Mouse (Mus musculus) liver, adult 10 weeks (tissue): ENCODE results near the gene Sirt6. TPM values are rescaled to one million over a fixed set of nuclear protein-coding genes. Genes with fewer than 3 reads are reported as not detected.

Experiments used
- polyA plus RNA-seq: library from polyadenylated mRNA; stranded (reverse); fragments of 350-450 nt; fragmentation: Illumina TruSeq; extraction: RNeasy Lipid Tissue Mini Kit (QIAGEN cat#74804); gene quantifications from one replicate; pipeline ENCODE4 v1.2.3, GENCODE M21; 2014; ENCODE audit warnings: low read depth, low replicate concordance

Gene Sirt6
- 0.21 TPM for polyA plus RNA-seq

GRCm38 (mm10) chr10:81626994-81627835, at the start of gene Sirt6:
Gene Sirt6 (minus strand): TSS chr10:81627797.

DNA sequence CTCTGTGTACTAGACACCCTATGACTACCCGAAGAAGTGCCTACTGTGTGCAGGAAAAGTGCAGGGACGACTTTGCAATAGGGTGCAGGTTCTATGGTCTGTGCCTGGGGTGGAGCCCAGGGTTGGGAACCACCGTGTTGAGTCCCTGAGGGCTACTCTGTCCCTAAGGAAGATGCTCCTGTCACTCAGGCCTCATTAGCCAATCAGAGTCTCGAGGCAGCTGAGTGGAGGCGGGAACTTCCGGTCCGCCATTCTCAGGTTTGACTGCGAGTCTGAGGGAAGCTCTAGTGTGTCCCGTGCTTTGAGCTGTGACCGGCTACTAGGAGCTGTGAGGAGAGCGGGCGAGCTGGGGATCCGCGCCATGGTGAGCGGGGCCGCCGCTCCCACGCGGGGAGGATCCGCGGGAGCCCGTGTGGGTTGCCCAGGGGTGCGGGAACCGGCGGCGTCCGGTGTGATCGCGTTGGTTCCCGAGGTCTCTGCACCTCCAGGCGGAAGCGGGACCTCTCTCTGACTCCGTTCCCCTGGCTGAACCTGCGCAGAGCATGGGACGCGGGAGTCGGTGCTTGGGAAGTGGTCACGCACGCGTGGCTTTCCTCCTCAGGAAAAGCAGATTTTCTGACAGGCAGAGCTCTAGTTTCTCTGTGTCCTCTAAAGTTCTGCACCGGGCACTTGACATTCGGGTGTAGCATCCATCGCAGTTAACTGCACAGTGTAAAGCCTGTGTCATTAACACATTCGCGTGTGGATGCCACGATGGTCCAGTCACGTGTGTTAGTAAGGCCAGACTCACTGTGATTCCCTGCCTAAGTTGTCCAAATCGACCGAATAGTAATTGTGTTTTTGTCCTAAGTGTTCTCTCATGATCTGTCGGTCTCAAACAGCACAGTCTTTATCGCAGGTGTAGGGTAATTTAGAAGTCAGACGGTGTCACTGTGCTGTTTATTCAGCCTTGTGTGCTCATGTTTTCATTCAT, 21.5 kb upstream of the Sirt6 start, which contains the start of gene Gm10778:
TSS of gene Gm10778 (plus strand) at position 257 of the 973 bp plus-strand sequence.

GRCm38 (mm10) chr10:81628390-81628789, 793 bp upstream of the Sirt6 start, which contains the start of gene Ankrd24:
Gene Ankrd24 (plus strand): TSS chr10:81628540.

GRCm38 (mm10) chr10:81605974-81606751, 21.4 kb downstream of the Sirt6 start, which contains the start of gene BC025920:
Gene BC025920 (plus strand): TSS chr10:81606270.

GRCm38 (mm10) chr10:81600738-81601203, 26.8 kb downstream of the Sirt6 start, which contains the start of gene Tle6:
Gene Tle6 (minus strand): TSS chr10:81601073.

DNA sequence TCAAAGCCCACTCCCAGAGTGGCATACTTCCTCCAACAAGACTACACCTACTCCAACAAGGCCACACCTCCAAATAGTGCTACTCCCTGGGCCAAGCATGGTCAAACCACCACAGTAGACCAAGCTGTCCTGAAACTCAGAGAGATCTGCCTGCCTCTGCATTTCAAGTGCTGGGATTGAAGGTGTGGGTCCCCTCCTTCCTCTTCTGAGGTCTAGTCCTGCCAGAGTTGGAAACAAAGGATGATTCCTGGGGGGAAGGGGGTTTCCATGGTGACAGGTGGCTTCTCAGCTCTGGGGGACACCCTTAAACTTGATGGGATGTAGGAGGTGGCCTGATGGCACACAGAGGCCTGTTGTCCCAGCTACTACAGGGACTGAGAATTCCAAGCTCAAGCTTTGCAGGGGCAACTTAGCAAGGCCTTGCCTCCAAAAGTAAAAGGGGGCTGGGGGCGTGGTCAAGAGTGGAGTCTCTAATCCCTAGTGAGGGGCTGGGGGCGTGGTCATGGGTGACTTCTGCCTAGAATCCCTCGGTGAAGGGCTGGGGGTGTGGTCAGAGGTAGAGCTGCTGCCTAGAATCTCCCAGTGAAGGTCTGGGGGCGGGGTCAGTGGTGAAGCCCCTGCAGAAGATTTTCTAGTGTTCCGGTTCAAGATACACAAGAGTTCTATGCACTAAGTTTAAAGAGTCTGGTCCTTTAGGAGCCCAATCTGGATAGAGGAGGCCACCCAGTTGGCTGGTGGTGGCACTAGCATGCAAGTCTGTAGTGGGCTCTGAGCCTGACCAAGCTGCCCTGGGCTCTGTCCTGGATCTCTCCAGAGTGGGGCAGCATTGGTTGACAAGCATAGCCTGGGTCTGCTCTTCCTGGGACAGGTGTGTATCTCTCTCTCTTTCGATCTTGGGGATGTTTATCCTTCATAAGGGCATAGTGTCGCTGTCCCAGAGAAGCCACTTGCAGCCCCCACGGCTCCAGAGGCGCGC, 53.2 kb downstream of the Sirt6 start, which contains the start of gene Tle2:
TSS of gene Tle2 (plus strand) at position 481 of the 976 bp plus-strand sequence.

Other genes starting within 250 kb of the Sirt6 start
- gene Fzr1, start 249.3 kb downstream of the Sirt6 start, polyA plus RNA-seq, result 0.34 TPM
- not detected for gene Dohh, start 243.4 kb downstream of the Sirt6 start, polyA plus RNA-seq
- not detected for gene Gm48551, start 243.3 kb downstream of the Sirt6 start, polyA plus RNA-seq
- not detected for gene Gm48552, start 238.8 kb downstream of the Sirt6 start, polyA plus RNA-seq
- not detected for gene Smim24, start 234.7 kb downstream of the Sirt6 start, polyA plus RNA-seq
- 14.6 TPM for gene Nfic, start 172.2 kb downstream of the Sirt6 start, polyA plus RNA-seq
- not detected for gene Celf5, start 145.1 kb downstream of the Sirt6 start, polyA plus RNA-seq
- gene Ncln, start 131.4 kb downstream of the Sirt6 start, polyA plus RNA-seq, result 1.6 TPM
- gene S1pr4, start 127.7 kb downstream of the Sirt6 start, polyA plus RNA-seq, result not detected
- gene Gna15, start 103.6 kb downstream of the Sirt6 start, polyA plus RNA-seq, result not detected
- gene Gna11, start 82.6 kb downstream of the Sirt6 start, polyA plus RNA-seq, result 4.4 TPM
- 37.6 TPM for gene Aes, start 68.3 kb downstream of the Sirt6 start, polyA plus RNA-seq
- 4.2 TPM for gene Tle2, start 53.2 kb downstream of the Sirt6 start, polyA plus RNA-seq
- gene Tle6, start 26.7 kb downstream of the Sirt6 start, polyA plus RNA-seq, result 0.74 TPM
- gene BC025920, start 21.5 kb downstream of the Sirt6 start, polyA plus RNA-seq, result 0.53 TPM
- gene Ankrd24, start 743 bp upstream of the Sirt6 start, polyA plus RNA-seq, result 1.6 TPM
- gene Gm10778, start 21.3 kb upstream of the Sirt6 start, polyA plus RNA-seq, result 5.2 TPM
- gene Zfp433, start 77.0 kb upstream of the Sirt6 start, polyA plus RNA-seq, result 8.0 TPM
- 4.1 TPM for gene Gm3055, start 143.4 kb upstream of the Sirt6 start, polyA plus RNA-seq
- 2.0 TPM for gene Gm4767, start 184.4 kb upstream of the Sirt6 start, polyA plus RNA-seq
- 8.8 TPM for gene Gm32687, start 236.1 kb upstream of the Sirt6 start, polyA plus RNA-seq